Mouse (Mus musculus) heart, embryonic 15.5 days (tissue): ENCODE data around the gene Olfr339. TPM values are rescaled to one million over a fixed set of nuclear protein-coding genes. Genes with fewer than 3 reads are reported as not detected.
"Not testable (repeated sequence)": the region's sequence is repeated elsewhere in the genome, so short reads cannot be mapped to it uniquely, and the experiment has no call there.

Source experiments
- ATAC-seq: fragments of 200-750 bp; cut with Nextera tagmentation; replicated peaks from 2 replicates; pipeline ENCODE4 v1.8.0; 2017; ENCODE audit warnings: low read depth, moderate TSS enrichment; ENCODE audit not compliant: insufficient number of reproducible peaks, insufficient read depth, low FRiP score
- H3K27ac ChIP-seq: fragments of 300-500 bp; sonication (generic); 2 replicates; pipeline ENCODE4 v1.5.1; 2015; ENCODE audit warnings: mild to moderate bottlenecking, inconsistent platforms
- H3K27me3 ChIP-seq: fragments of 300-500 bp; sonication (generic); 2 replicates; pipeline ENCODE4 v1.6.1; 2015; ENCODE audit warnings: inconsistent platforms
- H3K36me3 ChIP-seq: fragments of 300-500 bp; sonication (generic); 2 replicates; pipeline ENCODE4 v1.6.1; 2015; ENCODE audit warnings: mild to moderate bottlenecking, inconsistent platforms
- H3K4me1 ChIP-seq: fragments of 300-500 bp; sonication (generic); replicated peaks from 2 replicates; pipeline ENCODE4 v1.6.1; 2015; ENCODE audit warnings: inconsistent platforms
- H3K4me2 ChIP-seq: fragments of 300-500 bp; sonication (generic); 2 replicates; pipeline ENCODE4 v1.6.1; 2015; ENCODE audit warnings: inconsistent platforms, mild to moderate bottlenecking, moderate library complexity
- H3K4me3 ChIP-seq: fragments of 300-500 bp; sonication (generic); 2 replicates; pipeline ENCODE4 v1.5.1; 2015; ENCODE audit warnings: mild to moderate bottlenecking, inconsistent platforms
- H3K9ac ChIP-seq: fragments of 300-500 bp; sonication (generic); 2 replicates; pipeline ENCODE4 v1.6.1; 2015; ENCODE audit warnings: mild to moderate bottlenecking, inconsistent platforms
- H3K9me3 ChIP-seq: fragments of 300-500 bp; sonication (generic); replicated peaks from 2 replicates; pipeline ENCODE4 v1.6.1; 2016; ENCODE audit warnings: inconsistent platforms
- WGBS: fragments of 180-500 bp; shearing (Covaris S2); methylation state at CpG from one replicate; pipeline ENCODE4 v1.1.7; 2015; ENCODE audit warnings: mixed read lengths; 5-methylcytosine and 5-hydroxymethylcytosine counted together
- polyA plus RNA-seq: library from polyadenylated mRNA; unstranded; fragments of >200 nt; fragmentation: Nextera tagmentation; extraction: Ambion mirVana; gene quantifications from 2 replicates; pipeline ENCODE4 v1.2.1, GENCODE M21; 2015

Gene Olfr339
- not detected in 2 replicates for polyA plus RNA-seq

GRCm38 (mm10) chr2:36418647-36419046 is at the start of gene Olfr339:
Gene Olfr339, plus strand, starts transcription at chr2:36418947.
- 76% methylated on average over 3 of the region's 3 CpGs for WGBS
- no peak within 1 kb of the TSS for H3K9ac ChIP-seq
- ATAC-seq: no peak
- no peak within 1 kb of the TSS for H3K27ac ChIP-seq
- no peak within 1 kb of the TSS for H3K4me3 ChIP-seq
- H3K27me3 ChIP-seq: no peaks in the 10 kb centered on the region
- H3K36me3 ChIP-seq: no peaks in the 10 kb centered on the region
- no peak within 1 kb of the TSS for H3K4me2 ChIP-seq
- no peaks in the 10 kb centered on the region for H3K9me3 ChIP-seq
- H3K4me1 ChIP-seq: no peaks in the 10 kb centered on the region

- no peaks in the 10 kb centered on the region for H3K36me3 ChIP-seq
These were observed 45.5 kb upstream of the Olfr339 start, which contains the start of gene Olfr338 for GRCm38 (mm10) chr2:36373219-36373618. Gene Olfr338, plus strand, starts transcription at chr2:36373519.

GRCm38 (mm10) chr2:36415174-36415573 is 3.6 kb upstream of the Olfr339 start:
- H3K4me2 ChIP-seq, H3K27ac ChIP-seq, ATAC-seq, H3K9me3 ChIP-seq, H3K9ac ChIP-seq, H3K36me3 ChIP-seq, H3K4me3 ChIP-seq, H3K4me1 ChIP-seq, H3K27me3 ChIP-seq: not testable (repeated sequence)
- 71% methylated on average over 3 of the region's 3 CpGs for WGBS

More at GRCm38 (mm10) chr2:36373219-36373618, 45.5 kb upstream of the Olfr339 start, which contains the start of gene Olfr338:
- Histone ChIP-seq H3K4me3 (no peak within 1 kb of the TSS), H3K27ac (no peak within 1 kb of the TSS), H3K9me3 (no peaks in the 10 kb centered on the region), H3K4me2 (no peak within 1 kb of the TSS), H3K9ac (no peak within 1 kb of the TSS), H3K4me1 (no peaks in the 10 kb centered on the region), H3K27me3 (no peaks in the 10 kb centered on the region)
- ATAC-seq: no peak

GRCm38 (mm10) chr2:36415591-36415990 is 3.2 kb upstream of the Olfr339 start:
- not testable (repeated sequence) for H3K4me1 ChIP-seq, H3K27me3 ChIP-seq

GRCm38 (mm10) chr2:36452287-36452686 is 33.5 kb downstream of the Olfr339 start, which contains the start of gene Olfr340:
Gene Olfr340, plus strand, starts transcription at chr2:36452587.
- Histone ChIP-seq H3K4me3 (no peak within 1 kb of the TSS), H3K9me3 (no peaks in the 10 kb centered on the region), H3K9ac (no peak within 1 kb of the TSS), H3K4me1 (no peaks in the 10 kb centered on the region), H3K27me3 (no peaks in the 10 kb centered on the region), H3K36me3 (no peaks in the 10 kb centered on the region), H3K27ac (no peak within 1 kb of the TSS), H3K4me2 (no peak within 1 kb of the TSS)
- 60% methylated on average over 1 of the region's 1 CpGs for WGBS
- ATAC-seq: no peak

More at GRCm38 (mm10) chr2:36415591-36415990, 3.2 kb upstream of the Olfr339 start:
- H3K4me3 ChIP-seq, H3K9ac ChIP-seq, H3K36me3 ChIP-seq, ATAC-seq, H3K9me3 ChIP-seq, H3K4me2 ChIP-seq, H3K27ac ChIP-seq: not testable (repeated sequence)
- WGBS: 83% methylated on average over 7 of the region's 7 CpGs

GRCm38 (mm10) chr2:36473634-36474033 is 54.9 kb downstream of the Olfr339 start:
- H3K36me3 ChIP-seq: no peaks in the 10 kb centered on the region
- H3K27ac ChIP-seq: no peak overlapping the region
- no peak overlapping the region for H3K9ac ChIP-seq
- H3K4me2 ChIP-seq: no peak overlapping the region
- no peak overlapping the region for H3K4me3 ChIP-seq
- ATAC-seq: no peak
- no peaks in the 10 kb centered on the region for H3K4me1 ChIP-seq
- 0 out of 2 replicates have a peak, but pooled peaks cover 3% of the 10 kb centered on the region for H3K9me3 ChIP-seq
- H3K27me3 ChIP-seq: no peaks in the 10 kb centered on the region

Other genes with a start within 250 kb of the Olfr339 start
- 23.0 and 29.7 TPM in 2 replicates for gene Ptgs1, start 188.5 kb upstream of the Olfr339 start, polyA plus RNA-seq
- 0.03 TPM in 1 of 2 replicates, not detected in the other for gene Olfr338, start 45.4 kb upstream of the Olfr339 start, polyA plus RNA-seq
- not detected in 2 replicates for gene Olfr340, start 33.6 kb downstream of the Olfr339 start, polyA plus RNA-seq
- not detected in 2 replicates for gene Olfr341, start 63.5 kb downstream of the Olfr339 start, polyA plus RNA-seq
- gene Olfr342, start 106.1 kb downstream of the Olfr339 start, polyA plus RNA-seq: not detected in 2 replicates
- not detected in 2 replicates for gene Olfr344, start 147.7 kb downstream of the Olfr339 start, polyA plus RNA-seq
- not detected in 2 replicates for gene Olfr345, start 221.1 kb downstream of the Olfr339 start, polyA plus RNA-seq